Mouse (Mus musculus) left cerebral cortex, postnatal 4 days (tissue): ENCODE data around the gene Yy1. TPM values are rescaled to one million over a fixed set of nuclear protein-coding genes. Genes with fewer than 3 reads are reported as not detected.
A peak's percentile ranks its signal among the peaks of the same experiment; 100 is the strongest.

Source experiments
- DNase-seq: peaks from one replicate; pipeline ENCODE4 v3.0.0-alpha.2; 2022
- intact Hi-C: fragments of 180-260 bp; cut with DNase I; formaldehyde crosslinking; loops from one replicate; pipeline ENCODE4 v1.15.1; 2025
- total RNA-seq, 2 experiments: library from RNA; stranded (reverse); gene quantifications; 2 replicates each; pipeline ENCODE4 v1.2.3; 2021

The Yy1 gene
- 10 to 100 TPM; 53.1 to 55.5 TPM for total RNA-seq

DNA sequence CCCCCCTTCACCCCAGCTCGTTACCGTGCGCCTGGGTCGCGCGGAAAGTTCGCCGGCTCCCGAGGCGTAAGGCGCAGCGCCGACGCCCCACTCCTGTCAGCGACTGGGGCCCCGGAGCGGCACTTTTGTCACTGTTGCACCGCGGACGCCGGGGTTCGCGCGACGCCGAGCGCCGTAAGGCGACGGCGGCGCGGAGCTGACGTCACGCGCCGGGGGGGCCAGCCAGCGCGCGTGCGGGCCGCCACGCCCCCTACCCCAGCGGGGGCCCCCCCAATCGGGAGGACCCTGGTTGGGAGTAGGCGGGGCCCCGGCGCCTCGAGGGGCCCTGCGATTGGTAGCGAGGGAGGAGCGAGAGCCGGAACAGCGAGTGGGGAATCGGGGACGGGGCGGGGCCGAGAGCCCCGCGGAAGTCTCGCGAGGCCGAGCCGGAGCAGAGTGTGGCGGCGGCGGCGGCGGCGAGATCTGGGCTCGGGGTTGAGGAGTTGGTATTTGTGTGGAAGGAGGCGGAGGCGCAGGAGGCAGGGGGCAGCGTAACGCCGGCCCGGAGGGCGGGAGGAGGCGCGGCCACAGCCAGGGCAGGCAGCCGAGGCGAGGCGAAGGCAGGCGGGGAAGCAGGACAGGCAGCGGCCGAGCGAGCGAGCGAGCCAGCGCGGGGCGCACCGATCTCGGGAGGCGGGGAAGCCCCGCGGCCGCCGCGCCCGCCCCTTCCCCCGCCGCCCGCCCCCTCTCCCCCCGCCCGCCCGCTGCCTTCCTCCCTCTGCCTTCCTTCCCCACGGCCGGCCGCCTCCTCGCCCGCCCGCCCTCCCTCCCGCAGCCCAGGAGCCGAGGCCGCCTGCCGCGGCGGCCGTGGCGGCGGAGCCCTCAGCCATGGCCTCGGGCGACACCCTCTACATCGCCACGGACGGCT lies at the start of gene Yy1:
Gene Yy1, plus strand, starts transcription at position 428 of the 907 bp plus-strand sequence.
- intact Hi-C loops = no loop called here
- DNase-seq = peak; percentile 99

DNA sequence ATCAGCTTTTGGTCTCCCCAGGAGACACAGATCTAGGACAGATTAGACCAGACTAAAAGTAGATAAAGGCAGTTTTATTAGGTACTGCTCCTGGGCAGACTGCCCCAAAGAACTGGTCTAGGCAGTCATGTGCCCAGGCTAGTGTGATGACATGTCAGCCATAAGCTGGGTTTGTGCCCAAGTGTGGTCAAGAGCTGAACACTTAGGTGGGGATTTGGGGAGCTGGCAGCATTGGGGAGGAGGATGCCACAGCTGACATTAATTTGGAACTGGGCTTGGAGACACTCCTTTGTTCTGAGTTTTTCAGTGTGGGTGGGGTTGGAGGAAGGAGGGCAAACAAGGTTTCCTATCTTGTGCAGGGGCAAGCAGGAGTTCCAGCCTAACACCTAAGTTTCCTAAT lies 46.8 kb upstream of the Yy1 start:
- no peak for DNase-seq
- intact Hi-C loops = no loop called here

DNA sequence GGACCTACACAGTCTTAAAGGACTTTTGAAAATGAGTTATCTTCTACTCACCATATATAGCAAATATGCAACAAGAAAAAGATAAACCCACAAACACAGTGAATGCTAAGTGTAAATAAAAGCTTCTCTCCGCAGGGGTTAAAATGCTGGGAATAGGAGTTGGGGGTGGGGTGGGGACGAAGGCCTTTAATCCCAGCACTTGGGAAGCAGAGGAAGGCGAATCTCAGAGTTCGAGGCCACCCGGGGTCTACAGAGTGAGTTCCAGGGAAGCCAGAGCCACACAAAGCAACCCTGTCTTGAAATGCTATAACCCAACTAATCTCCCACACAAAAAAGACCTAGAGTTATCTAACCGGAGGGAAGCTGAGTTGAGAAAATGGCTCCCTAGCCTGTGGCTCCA lies 43.8 kb upstream of the Yy1 start:
- DNase-seq = no peak
- intact Hi-C loops = no loop called here

DNA sequence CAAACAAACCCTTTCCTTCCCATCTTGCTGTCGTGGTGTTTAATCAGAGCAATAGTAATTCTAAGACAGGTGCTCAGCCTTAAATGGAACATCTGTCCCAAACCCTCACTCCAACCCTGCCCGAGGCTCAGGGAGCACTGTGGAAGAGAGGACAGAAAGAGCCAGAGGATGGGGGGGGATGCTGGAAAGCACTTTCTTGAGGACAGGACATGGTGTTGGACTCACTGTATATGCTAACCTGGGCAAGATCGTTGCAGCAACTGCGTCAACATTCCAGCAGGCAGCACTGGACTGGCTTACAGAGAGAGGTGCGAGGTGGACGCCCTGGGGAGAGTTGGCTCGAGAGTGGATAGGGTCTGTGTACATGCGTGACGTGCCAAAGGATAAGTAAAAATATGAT lies 43.3 kb upstream of the Yy1 start:
- DNase-seq = no peak
- intact Hi-C loops = no loop called here

DNA sequence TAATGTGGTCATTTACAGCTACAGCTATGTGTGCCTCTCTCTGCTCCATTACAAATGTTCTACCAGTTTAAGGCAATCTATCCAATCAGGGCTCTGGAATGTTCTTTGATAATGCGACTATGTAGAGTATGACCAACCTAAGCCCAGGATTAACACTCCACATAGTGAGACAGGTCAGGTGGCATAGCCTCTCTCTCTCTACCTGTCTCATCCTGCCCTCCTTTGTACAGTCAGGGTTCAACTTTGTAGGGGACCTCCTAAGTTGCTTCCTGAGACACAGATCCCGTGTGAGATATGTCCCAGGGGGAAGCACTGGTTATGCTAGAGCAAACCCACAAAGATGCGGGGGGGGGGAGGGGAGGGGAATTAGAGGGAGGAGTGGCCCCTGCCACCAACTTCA lies 42.5 kb upstream of the Yy1 start:
- intact Hi-C loops = no loop called here
- no peak for DNase-seq

DNA sequence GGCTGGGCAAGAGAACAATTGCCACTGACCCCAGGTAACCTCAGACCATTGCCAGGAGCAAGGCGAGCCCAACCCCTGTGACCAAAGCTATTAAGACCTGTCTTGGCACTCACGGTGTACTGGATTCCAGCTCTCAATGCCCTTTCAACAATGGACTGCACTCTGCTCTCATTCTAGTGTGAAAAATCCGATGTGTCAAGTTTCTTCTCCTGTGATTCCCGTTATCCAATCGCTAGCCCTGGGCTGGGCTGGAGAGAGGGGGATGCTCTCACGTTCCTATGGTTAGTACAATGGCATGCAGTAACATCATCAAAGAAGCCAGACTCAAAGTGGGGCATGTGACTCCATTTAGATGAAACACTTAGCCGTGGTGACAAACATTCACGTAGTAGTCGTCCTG lies 41.0 kb upstream of the Yy1 start:
- DNase-seq = no peak

DNA sequence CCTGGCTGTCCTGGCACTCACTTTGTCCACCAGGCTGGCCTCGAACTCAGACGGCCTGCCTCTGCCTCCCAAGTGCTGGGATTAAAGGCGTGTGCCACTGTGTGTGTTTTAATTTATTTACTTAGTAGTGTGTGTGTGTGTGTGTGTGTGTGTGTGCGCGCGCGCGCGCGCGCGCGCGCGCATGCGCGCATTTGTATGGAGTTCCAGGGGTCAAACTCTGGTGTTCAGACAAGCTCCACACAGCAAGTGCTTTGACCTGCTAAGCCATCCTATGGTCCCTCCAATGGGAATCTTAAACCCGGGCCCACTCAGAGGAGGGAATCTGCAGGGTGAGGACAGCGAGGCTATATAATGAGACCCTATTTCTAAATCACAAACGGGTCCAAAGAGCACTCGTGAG lies 37.6 kb upstream of the Yy1 start:
- intact Hi-C loops = loop anchor here (5.0 kb wide), 1 partner anchor 198 kb away; no protein-coding TSS in a partner anchor
- DNase-seq = no peak

More for the DNA sequence above, 41.0 kb upstream of the Yy1 start:
- intact Hi-C loops = no loop called here

DNA sequence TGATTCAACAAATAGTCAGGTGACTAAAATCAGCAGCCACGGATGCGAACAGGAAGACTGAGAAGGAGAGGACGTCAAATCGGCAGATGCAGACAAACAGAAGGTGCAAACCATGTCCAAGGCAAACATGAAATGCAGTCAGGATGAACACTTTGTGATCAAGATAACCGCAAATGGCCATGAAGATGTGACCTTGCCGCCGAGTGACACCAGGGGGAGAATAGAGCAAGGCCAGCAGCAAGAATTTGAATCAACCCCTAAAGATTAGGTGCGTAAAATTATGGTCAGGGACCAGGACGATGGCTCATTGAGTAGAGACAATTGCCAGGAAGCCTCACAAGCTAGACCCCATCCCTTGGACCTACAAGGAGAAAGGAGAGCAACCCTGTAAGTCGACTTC lies 36.2 kb upstream of the Yy1 start:
- intact Hi-C loops = loop anchor here (5.0 kb wide), 1 partner anchor 199 kb away; no protein-coding TSS in a partner anchor
- no peak for DNase-seq

DNA sequence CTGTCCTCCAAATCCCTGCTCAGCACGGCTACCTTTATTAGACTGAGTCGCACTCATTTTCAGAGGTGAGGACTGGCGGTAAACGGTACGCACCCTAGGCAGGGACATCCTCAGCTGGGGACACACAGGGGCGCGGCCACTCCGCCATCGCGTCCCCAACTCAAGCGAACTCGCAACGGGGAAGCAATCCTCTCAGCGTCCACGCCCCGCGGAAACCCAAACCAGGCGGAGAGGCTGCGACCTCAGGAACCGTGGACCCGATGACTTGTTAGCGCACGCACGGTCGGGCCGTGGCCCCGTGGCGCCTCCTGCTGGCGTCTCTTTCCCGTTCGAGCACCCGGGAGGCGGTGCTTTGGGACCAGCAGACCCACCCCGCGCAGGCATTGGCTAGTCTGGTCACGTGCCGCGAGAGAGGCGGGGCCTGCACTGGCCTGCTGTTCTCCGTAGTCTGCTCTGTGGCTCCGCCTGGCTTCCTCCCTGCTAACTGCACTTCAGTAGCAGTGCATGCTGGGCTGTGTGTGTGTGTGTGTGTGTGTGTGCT lies 35.0 kb upstream of the Yy1 start:
- intact Hi-C loops = loop anchor here (5.0 kb wide), 1 partner anchor 200 kb away; no protein-coding TSS in a partner anchor
- DNase-seq = peak; percentile 99

DNA sequence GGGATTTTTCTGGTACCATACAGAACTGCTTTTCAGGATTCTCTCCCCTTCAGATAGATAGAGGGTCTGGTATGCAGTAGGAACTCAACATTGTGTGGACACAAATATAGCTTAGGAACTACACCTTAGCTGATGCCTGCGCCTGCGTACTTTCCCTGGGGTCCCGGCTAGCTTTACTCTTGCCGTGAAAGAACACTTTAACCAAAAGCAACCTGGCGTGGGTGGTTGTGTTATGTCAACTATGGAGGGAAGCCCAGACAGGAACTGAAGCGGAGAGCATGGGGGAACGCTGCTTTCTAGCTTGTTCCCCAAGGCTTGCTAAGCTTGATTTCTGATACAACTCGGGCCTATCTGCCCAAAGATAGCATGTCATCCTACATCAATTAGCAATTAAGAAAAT lies 34.5 kb upstream of the Yy1 start:
- intact Hi-C loops = loop anchor here (5.0 kb wide), 1 partner anchor 201 kb away; no protein-coding TSS in a partner anchor
- DNase-seq = no peak

DNA sequence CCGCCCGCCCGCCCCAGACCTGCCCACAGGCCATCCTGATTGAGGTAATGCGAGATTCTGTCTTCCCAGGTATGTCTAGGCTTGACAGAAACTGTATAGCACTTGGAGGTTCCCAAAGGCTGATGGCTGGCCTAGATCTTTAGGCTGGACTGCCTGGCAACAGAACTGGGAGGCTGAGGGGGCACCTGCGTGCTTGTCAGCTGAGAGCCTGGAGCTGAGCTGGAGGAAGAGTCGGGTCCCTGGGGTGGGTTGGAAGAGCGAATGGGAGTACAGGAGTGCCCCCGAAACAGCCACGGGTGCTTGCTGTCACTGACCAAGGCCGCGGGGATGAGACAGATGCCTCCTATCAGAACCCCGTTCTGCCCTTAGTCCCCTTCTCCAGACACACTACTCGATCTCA lies 34.1 kb upstream of the Yy1 start:
- DNase-seq = no peak
- intact Hi-C loops = loop anchor here (5.0 kb wide), 1 partner anchor 201 kb away; no protein-coding TSS in a partner anchor

DNA sequence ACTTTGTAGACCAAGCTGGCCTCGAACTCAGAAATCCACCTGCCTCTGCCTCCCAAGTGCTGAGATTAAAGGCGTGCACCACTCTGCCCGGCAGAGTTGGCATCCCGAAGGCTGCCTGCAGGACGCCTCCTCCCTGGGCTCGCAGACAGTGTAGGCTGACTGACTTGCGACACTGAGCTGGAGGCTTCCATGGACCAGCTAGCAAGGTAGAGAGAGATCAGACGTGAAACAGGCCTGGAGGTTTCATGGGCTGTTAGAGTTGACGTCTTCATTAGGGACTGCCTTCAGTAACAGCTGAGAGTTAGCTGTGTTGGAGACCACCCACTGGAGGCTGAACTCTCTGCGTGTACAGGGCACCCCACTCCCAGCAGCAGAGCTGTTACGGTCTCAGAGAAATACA lies 33.5 kb upstream of the Yy1 start:
- intact Hi-C loops = loop anchor here (5.0 kb wide), 1 partner anchor 202 kb away; no protein-coding TSS in a partner anchor
- DNase-seq = no peak

DNA sequence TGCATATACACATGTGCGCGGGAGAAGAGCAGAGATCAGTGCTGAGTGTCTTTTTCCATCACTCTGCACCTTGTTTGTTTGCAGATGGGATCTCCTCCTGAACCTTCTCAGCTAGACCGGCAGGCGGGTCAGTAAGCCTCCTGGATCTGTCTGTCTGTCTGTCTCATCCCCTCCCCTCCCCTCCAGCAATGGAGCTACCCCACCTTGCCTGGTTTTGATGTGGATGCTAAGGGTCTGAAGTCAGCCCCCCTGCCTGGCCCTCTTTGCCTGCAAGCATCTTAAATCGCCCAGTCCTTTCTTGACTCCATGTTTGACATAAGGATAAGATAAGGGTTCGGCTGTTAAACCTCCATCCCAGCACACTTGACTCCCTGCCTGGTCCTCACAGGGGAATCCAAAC lies 32.8 kb upstream of the Yy1 start:
- no peak for DNase-seq
- intact Hi-C loops = no loop called here

DNA sequence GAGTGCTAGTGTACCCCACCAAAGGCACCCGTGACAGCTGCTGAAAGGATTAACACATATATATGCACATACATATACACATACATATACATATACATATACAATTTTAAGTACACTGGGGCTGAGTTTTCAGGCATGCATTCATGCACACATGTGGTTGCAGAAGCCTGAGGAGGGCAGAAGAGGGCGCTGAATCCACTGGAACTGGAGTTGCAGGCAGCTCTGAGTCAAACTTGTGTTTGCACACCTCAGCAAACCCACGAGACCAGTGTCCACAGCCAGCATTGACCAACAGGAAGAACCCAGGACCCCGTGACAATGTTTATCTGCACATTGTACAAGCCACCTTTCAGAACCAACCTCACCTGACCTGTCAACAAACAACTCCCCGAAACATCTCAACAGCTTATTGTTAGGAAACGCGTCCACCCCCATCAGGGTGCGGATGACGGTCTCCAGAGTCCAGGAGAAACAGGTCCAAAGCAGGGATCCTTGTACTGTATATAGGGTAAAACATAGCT lies 32.2 kb upstream of the Yy1 start:
- DNase-seq = no peak
- intact Hi-C loops = no loop called here

DNA sequence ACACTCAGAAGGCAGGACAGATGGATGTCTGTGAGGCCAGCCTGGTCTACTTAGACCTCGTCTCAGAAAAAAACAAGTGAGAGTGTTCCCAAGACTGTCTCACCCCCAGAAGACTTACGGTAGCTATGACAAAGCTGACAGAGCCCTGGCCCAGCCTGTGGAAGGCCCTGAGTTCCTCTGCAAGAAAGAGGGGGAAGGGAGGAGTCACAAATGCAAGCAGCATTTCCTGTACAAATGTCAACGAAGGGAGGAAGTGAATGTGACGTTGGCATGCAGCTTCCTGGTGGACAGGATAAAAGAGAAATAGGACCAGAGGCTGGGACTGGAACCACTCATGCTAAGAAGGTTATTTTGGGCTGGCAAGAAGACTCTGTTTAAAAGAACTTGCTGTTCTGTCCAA lies 31.6 kb upstream of the Yy1 start:
- DNase-seq = no peak
- intact Hi-C loops = no loop called here

DNA sequence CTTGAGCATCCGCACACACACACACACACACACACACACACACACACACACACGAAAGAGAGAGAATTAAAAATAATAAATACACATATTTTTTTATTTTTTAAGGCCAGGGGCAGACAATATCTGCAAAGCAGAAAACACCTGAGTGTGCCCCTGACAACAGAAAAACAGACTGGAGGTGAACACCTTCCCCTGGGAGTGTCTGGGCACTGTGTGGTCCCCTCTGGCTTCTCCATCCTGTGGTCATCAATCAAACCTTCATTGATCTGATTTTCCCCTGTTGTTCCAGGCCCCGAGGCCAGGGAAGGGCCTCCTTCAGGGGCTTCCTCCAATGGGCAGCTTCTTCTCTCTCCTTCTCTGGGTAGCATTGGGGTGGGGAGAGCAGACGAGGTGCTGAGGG lies 31.1 kb upstream of the Yy1 start:
- intact Hi-C loops = no loop called here
- DNase-seq = no peak

DNA sequence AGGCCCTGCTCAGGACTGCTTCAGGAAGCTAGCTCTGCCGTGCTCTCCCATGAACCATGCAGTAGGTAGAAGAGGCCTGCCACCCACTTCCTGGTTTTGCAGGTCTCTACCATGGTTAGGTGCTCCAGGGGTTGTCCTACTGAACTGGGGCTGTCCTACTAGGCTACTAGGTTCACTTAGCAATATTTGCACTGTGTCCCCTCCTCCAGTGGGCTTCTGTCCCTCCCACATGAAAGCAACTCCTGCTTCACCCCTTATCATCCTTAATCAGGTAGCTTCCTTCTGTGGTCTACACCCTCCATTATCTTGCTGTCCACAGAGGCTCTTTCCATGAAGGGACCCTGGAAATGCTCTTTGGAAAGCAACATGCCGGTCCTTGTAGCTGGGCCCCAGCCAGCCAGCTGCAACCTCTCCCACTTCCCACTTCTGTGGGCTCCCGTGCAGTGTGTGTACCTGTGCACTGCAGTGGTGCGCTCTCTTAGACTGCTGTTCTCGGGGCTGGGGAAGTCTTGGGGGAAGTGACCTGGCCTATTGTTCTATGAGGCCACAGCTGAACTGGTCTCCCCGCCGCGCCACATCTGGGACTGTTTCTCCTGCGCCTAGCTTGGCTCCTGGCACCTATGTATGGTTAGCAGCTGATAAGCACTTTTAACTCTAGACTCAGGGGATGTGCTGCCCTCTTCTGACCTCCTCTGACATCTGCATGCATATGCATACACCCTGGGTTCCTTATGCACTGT lies 29.5 kb upstream of the Yy1 start:
- DNase-seq = no peak
- intact Hi-C loops = no loop called here

DNA sequence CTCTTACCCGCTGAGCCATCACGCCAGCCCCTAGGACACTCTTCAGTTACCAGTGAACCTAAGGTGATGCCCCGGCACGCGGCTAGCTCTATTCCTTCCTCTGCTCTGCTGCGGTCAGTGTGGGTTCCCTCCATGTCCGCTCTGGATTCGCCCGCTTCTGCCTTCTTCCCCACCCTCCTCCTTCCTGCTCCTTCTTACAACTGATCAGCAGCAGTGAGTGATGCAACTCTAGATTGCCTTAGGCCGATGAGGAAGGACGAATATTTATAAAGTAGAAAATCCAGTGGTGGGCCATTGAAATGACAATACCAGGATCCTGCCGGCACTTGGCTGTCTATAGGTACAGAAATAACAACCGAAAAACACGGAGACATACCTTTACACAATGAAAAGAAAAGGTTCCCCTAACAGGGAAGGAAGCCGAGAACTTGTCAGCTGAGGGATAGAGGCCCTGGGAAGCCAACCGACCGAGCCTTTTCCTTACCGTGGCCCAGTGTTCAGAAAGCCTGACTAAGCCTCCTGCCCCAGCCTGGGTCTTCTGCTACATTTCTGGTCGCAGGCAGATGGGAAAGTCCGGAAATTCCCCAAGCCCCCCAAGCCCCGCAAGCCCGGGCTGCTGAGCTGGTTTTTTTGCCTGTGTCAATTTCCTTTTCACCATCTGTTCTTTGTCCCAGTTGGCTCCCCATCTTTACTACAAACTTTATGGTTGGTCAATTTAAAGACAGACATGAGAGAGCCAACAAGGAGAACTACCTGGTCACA lies 27.7 kb upstream of the Yy1 start:
- intact Hi-C loops = no loop called here
- no peak for DNase-seq

DNA sequence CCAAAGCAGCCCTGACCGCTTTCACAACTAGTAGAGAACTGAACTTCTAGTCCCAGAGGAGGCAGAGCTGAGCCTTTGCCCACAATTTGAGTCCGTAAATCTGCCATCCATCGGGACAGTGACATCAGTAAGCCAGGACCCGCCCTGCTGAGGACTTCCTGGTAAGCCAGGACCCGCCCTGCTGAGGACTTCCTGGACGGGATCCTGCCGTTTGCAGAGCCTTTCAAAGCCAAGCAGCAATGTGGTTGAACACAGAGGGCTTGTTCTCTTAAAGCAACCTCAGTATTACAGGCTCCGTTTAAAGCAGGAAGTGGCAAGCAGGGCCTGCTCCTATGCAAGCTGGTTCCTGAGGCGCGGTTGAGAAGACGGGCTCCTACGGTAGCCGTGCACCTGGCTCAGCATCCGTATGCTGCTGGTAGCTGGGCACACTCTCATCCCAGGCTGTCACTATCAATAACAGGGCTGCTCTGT lies 27.0 kb upstream of the Yy1 start:
- DNase-seq = no peak
- intact Hi-C loops = no loop called here

DNA sequence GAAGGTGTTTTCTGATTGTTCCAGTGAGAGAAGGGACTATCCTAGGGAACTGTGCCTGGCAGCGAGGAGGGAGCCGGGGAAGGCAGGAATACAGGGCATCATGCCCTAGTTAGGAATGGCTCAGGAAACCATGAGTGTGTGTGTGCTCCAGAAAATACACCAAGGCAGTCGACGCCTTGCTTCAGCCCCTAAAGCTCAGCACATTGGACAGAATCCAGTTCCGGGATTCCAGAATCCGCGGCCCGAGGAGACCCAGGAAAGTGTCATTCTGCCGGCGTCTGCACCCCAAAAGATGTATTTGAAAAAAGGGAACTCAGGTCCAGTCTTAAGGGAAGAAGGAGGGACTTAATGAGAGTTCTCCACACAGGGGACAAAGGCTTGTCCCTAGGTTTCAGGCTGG lies 26.5 kb upstream of the Yy1 start:
- DNase-seq = no peak
- intact Hi-C loops = no loop called here
